Mouse (Mus musculus): ENCODE measurements around the gene Chil6.

The Chil6 gene

GRCm38 (mm10) chr3:106406082-106406481, at the start of gene Chil6:
TSS of gene Chil6 (minus strand) at chr3:106406182.
- no peak for DNase-seq (ENCODE audit: extremely low read depth, low read depth)

- no peak for DNase-seq (ENCODE audit: extremely low read depth, low read depth)
Observed at GRCm38 (mm10) chr3:106452616-106453015, 46.6 kb upstream of the Chil6 start.

- no peak for DNase-seq (ENCODE audit: extremely low read depth, low read depth)
Observed at GRCm38 (mm10) chr3:106449567-106449966, 43.6 kb upstream of the Chil6 start.

GRCm38 (mm10) chr3:106448995-106449394, 43.0 kb upstream of the Chil6 start:
- no peak for DNase-seq (ENCODE audit: extremely low read depth, low read depth)

- DNase-seq (ENCODE audit: extremely low read depth, low read depth) = peak; percentile 39
Observed at GRCm38 (mm10) chr3:106448571-106448970, 42.6 kb upstream of the Chil6 start.

All from MEL-GATA-1-ER (cell line).